7 mouse cellular contexts compared by ENCODE assay signal in the genomic region with DNA sequence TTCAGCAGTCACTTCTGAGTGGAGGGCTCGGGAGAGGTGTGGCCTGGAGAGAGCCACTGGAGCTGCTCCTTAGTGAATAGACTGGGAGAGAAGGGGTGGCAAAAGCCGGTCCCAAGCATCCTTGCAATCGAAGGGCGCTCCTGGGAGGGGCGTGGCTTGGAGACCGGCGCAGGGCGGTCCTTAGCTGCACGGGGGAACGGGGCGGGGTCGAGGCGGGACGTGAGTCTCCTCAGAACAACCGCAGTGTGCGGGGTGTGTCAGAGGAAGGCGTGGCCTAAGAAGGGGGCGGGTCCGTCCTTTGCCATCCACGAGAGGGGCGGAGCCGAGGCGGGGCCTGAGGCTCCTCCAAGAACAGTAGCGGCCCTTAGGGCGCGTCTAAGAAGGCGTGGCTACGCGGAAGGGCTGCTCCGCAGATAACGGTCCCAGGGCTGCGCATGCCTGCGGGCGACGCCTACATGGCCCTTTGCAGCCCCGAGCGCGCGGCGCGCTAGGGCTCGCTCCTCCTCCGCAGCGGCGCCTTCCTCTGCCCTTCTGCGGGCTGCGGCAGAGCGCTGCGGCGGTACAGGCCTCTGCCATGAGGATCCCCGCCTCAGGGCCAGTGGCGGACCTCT. TPM values are rescaled to one million over a fixed set of nuclear protein-coding genes. Genes with fewer than 3 reads are reported as not detected.
DNase-seq lines count a peak whose midpoint lies in the region; ATAC-seq and TF ChIP-seq lines count a peak whose summit lies in the region.

No protein-coding gene starts in this region.

- WGBS in embryonic facial prominence, embryonic 12.5 days, result 2% methylated on average over 42 of the region's 52 CpGs
- 1% methylated on average over 50 of the region's 52 CpGs for WGBS in kidney, adult 2 months
- under 1% methylated on average over 52 of the region's 52 CpGs for WGBS in limb, embryonic 12.5 days
- under 1% methylated on average over 50 of the region's 52 CpGs for WGBS in midbrain, embryonic 16.5 days

- H3K4me2 ChIP-seq in embryonic facial prominence, embryonic 12.5 days (replicated peaks), result peak overlapping the region; percentile 76
- H3K4me2 ChIP-seq in limb, embryonic 12.5 days, result peak overlapping the region; percentile 75
- H3K4me2 ChIP-seq in midbrain, embryonic 16.5 days (ENCODE audit: low read length), result peak overlapping the region; percentile 72

- ATAC-seq in embryonic facial prominence, embryonic 12.5 days (ENCODE audit: insufficient number of reproducible peaks, insufficient read depth, low FRiP score, low TSS enrichment), result peak; percentile 98
- ATAC-seq in limb, embryonic 12.5 days (ENCODE audit: insufficient number of reproducible peaks, insufficient read depth, low FRiP score, low TSS enrichment, low read depth), result peak; percentile 99
- peak; percentile 98 for ATAC-seq in midbrain, embryonic 16.5 days

- no peaks in the 10 kb centered on the region for H3K9me3 ChIP-seq in embryonic facial prominence, embryonic 12.5 days
- no peaks in the 10 kb centered on the region for H3K9me3 ChIP-seq in limb, embryonic 12.5 days
- H3K9me3 ChIP-seq in midbrain, embryonic 16.5 days (replicated peaks; ENCODE audit: control insufficient read depth, low read length, poor library complexity, severe bottlenecking), result no peaks in the 10 kb centered on the region

- H3K4me3 ChIP-seq in embryonic facial prominence, embryonic 12.5 days, result peak overlapping the region; percentile 78
- H3K4me3 ChIP-seq in kidney, adult 2 months (ENCODE audit: insufficient read depth, low read depth, low read length), result peak overlapping the region; percentile 74
- peak overlapping the region; percentile 75 for H3K4me3 ChIP-seq in limb, embryonic 12.5 days (replicated peaks)
- peak overlapping the region; percentile 95 for H3K4me3 ChIP-seq in midbrain, embryonic 16.5 days (ENCODE audit: low read depth, low read length)

- DNase-seq in adrenal gland, postnatal 25 days, result peak; percentile 99
- peak; percentile 99 to 100 for DNase-seq in heart, adult 18-20 months
- peak; percentile 99 for DNase-seq in kidney, adult 2 months
- DNase-seq in spleen, postnatal 10 days (ENCODE audit: low spot score in 2 of 2), result peak; percentile 99 to 100

- TF ChIP-seq CTCF in kidney, adult 2 months (conservative IDR thresholded peaks at IDR 0.05; ENCODE audit: insufficient read depth, insufficient read length, low read depth, low read length), result no peak

- peaks cover 7% of the 10 kb centered on the region for H3K27me3 ChIP-seq in embryonic facial prominence, embryonic 12.5 days
- no peaks in the 10 kb centered on the region for H3K27me3 ChIP-seq in kidney, adult 2 months (replicated peaks; ENCODE audit: control insufficient read depth, insufficient read depth, low read length)
- H3K27me3 ChIP-seq in limb, embryonic 12.5 days, result peaks cover 16% of the 10 kb centered on the region
- H3K27me3 ChIP-seq in midbrain, embryonic 16.5 days (ENCODE audit: control insufficient read depth, insufficient read depth, low read depth, low read length), result no peaks in the 10 kb centered on the region

- H3K4me1 ChIP-seq in embryonic facial prominence, embryonic 12.5 days, result peaks cover 5% of the 10 kb centered on the region; the same call in 1 of the 2 replicates
- H3K4me1 ChIP-seq in kidney, adult 2 months (ENCODE audit: control insufficient read depth, insufficient read depth, low read length), result no peaks in the 10 kb centered on the region
- H3K4me1 ChIP-seq in limb, embryonic 12.5 days (replicated peaks), result peaks cover 3% of the 10 kb centered on the region
- H3K4me1 ChIP-seq in midbrain, embryonic 16.5 days (ENCODE audit: control insufficient read depth, insufficient read depth, low read length), result peaks cover 28% of the 10 kb centered on the region

- TF ChIP-seq POLR2A in kidney, adult 2 months (IDR thresholded peaks at IDR 0.05; ENCODE audit: low read depth, low read length), result no peak

- H3K36me3 ChIP-seq in embryonic facial prominence, embryonic 12.5 days, result no peaks in the 10 kb centered on the region
- H3K36me3 ChIP-seq in kidney, adult 2 months (ENCODE audit: control insufficient read depth, insufficient read depth, low read length), result no peaks in the 10 kb centered on the region
- H3K36me3 ChIP-seq in limb, embryonic 12.5 days, result no peaks in the 10 kb centered on the region
- no peaks in the 10 kb centered on the region for H3K36me3 ChIP-seq in midbrain, embryonic 16.5 days (ENCODE audit: control insufficient read depth, insufficient read depth, low read length)

- H3K27ac ChIP-seq in embryonic facial prominence, embryonic 12.5 days, result peak overlapping the region; percentile 89
- no peak overlapping the region for H3K27ac ChIP-seq in kidney, adult 2 months (ENCODE audit: insufficient read depth, low read depth, low read length)
- peak overlapping the region; percentile 89 for H3K27ac ChIP-seq in limb, embryonic 12.5 days
- peak overlapping the region; percentile 95 for H3K27ac ChIP-seq in midbrain, embryonic 16.5 days (ENCODE audit: low read length)

- H3K9ac ChIP-seq in embryonic facial prominence, embryonic 12.5 days, result peak overlapping the region; percentile 78
- H3K9ac ChIP-seq in limb, embryonic 12.5 days (replicated peaks), result peak overlapping the region; percentile 70
- peak overlapping the region; percentile 94 for H3K9ac ChIP-seq in midbrain, embryonic 16.5 days (ENCODE audit: low read depth, low read length)

RNA-seq across cellular contexts. Expression of gene Sacs, which starts 34.4 kb away (rescaled TPM):
- total RNA-seq in adrenal gland, postnatal 25 days (2021), result 10.3 and 11.1 TPM in 2 replicates
- 4.4 and 4.5 TPM in 2 replicates for polyA plus RNA-seq in embryonic facial prominence, embryonic 12.5 days (2016; fragmentation: Nextera tagmentation; extraction: Ambion mirVana)
- 10 to 100 TPM; 20.9 to 21.0 TPM for total RNA-seq in heart, adult 18-20 months (2021)
- 0.16 and 0.33 TPM in 2 replicates for polyA plus RNA-seq in kidney, adult 2 months (2012; rRNA removed)
- 3.4 and 4.1 TPM in 2 replicates for polyA plus RNA-seq in limb, embryonic 12.5 days (2016; fragmentation: Nextera tagmentation; extraction: Ambion mirVana)
- polyA plus RNA-seq in midbrain, embryonic 16.5 days (2015; fragmentation: Nextera tagmentation; extraction: Ambion mirVana), result 7.0 and 7.5 TPM in 2 replicates
